Mouse (Mus musculus): ENCODE measurements around the gene Scaf11. TPM values are rescaled to one million over a fixed set of nuclear protein-coding genes. Genes with fewer than 3 reads are reported as not detected.
"Not testable (repeated sequence)": the region's sequence is repeated elsewhere in the genome, so short reads cannot be mapped to it uniquely, and the experiment has no call there.

Gene Scaf11
- total RNA-seq, 2 experiments from 2014 or later, result 29.2 to 33.1 TPM

- no peak for DNase-seq
These were observed 4.4 kb upstream of the Scaf11 start for GRCm38 (mm10) chr15:96465076-96465475.

GRCm38 (mm10) chr15:96463821-96464220 lies 3.2 kb upstream of the Scaf11 start:
- DNase-seq, result no peak

GRCm38 (mm10) chr15:96462611-96463010 lies 2.0 kb upstream of the Scaf11 start:
- no peak for DNase-seq

- no peak for DNase-seq
These were observed 1.2 kb upstream of the Scaf11 start for GRCm38 (mm10) chr15:96461541-96462512.

- DNase-seq, result no peak
These were observed 253 bp downstream of the Scaf11 start for GRCm38 (mm10) chr15:96460451-96460729.

- DNase-seq, result peak; percentile 76
These were observed 747 bp downstream of the Scaf11 start for GRCm38 (mm10) chr15:96459741-96460450.

- no peak for DNase-seq
These were observed 2.4 kb downstream of the Scaf11 start for GRCm38 (mm10) chr15:96458273-96458672.

- no peak for DNase-seq
These were observed 3.3 kb downstream of the Scaf11 start for GRCm38 (mm10) chr15:96457338-96457664.

- no peak for DNase-seq
These were observed 3.8 kb downstream of the Scaf11 start for GRCm38 (mm10) chr15:96456651-96457337.

- no peak for DNase-seq
These were observed 4.9 kb downstream of the Scaf11 start for GRCm38 (mm10) chr15:96455595-96456214.

GRCm38 (mm10) chr15:96453346-96453745 lies 7.3 kb downstream of the Scaf11 start:
- DNase-seq, result no peak

- DNase-seq, result peak; percentile 30
These were observed 11.9 kb downstream of the Scaf11 start for GRCm38 (mm10) chr15:96448656-96449299.

- no peak for DNase-seq
These were observed 13.9 kb downstream of the Scaf11 start for GRCm38 (mm10) chr15:96446785-96447184.

GRCm38 (mm10) chr15:96441480-96441879 lies 19.2 kb downstream of the Scaf11 start:
- not testable (repeated sequence) for DNase-seq

- no peak for DNase-seq
These were observed 26.4 kb downstream of the Scaf11 start for GRCm38 (mm10) chr15:96434202-96434601.

- no peak for DNase-seq
These were observed 40.7 kb downstream of the Scaf11 start for GRCm38 (mm10) chr15:96419920-96420319.

GRCm38 (mm10) chr15:96418161-96418560 lies 42.5 kb downstream of the Scaf11 start:
- no peak for DNase-seq

GRCm38 (mm10) chr15:96408717-96409121 lies 51.9 kb downstream of the Scaf11 start:
- no peak for DNase-seq

GRCm38 (mm10) chr15:96407151-96407550 lies 53.5 kb downstream of the Scaf11 start:
- no peak for DNase-seq

GRCm38 (mm10) chr15:96406253-96406652 lies 54.4 kb downstream of the Scaf11 start:
- DNase-seq, result no peak

GRCm38 (mm10) chr15:96405548-96405947 lies 55.1 kb downstream of the Scaf11 start:
- DNase-seq, result no peak

GRCm38 (mm10) chr15:96398333-96398732 lies 62.3 kb downstream of the Scaf11 start:
- no peak for DNase-seq

All from gastrocnemius, postnatal 25 days (tissue).